8 mouse cellular contexts compared by ENCODE assay signal in the genomic region with DNA sequence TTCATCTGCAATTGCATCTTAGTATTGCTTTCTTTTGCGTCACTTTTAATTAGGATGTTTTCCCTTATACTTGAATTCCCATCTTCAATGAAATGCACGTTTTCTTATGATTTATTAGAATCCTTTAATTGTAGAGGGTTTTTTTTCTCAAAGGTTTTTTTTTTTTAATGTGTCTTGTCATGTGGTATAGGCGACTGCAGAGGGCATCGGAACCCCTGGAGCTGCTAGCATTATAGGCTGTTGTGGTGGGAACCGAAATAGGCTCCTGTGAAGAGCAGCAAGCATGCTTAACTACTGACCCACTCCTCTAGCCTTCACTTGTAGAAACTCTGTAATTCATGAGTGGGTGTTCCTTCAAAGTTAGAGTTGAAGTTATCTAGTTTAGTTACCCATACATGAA. TPM values are rescaled to one million over a fixed set of nuclear protein-coding genes. Genes with fewer than 3 reads are reported as not detected.
A peak's percentile ranks its signal among the peaks of the same experiment; 100 is the strongest.
DNase-seq lines count a peak whose midpoint lies in the region; ATAC-seq lines count a peak whose summit lies in the region.

No protein-coding gene starts in this region.

- 19% methylated on average over 5 of the region's 5 CpGs for WGBS in heart, embryonic 11.5 days (ENCODE audit: insufficient replicate concordance)
- WGBS in forebrain, embryonic 16.5 days: 9% methylated on average over 5 of the region's 5 CpGs
- 9% methylated on average over 5 of the region's 5 CpGs for WGBS in macrophage (ENCODE audit: missing documents)

- peaks cover 19% of the 10 kb centered on the region for H3K4me1 ChIP-seq in heart, embryonic 11.5 days (ENCODE audit: control insufficient read depth, insufficient read depth, low read length)
- peaks cover 24% of the 10 kb centered on the region for H3K4me1 ChIP-seq in forebrain, embryonic 16.5 days (replicated peaks; ENCODE audit: control insufficient read depth, insufficient read depth, low read length)

- H3K36me3 ChIP-seq in heart, embryonic 11.5 days (ENCODE audit: control insufficient read depth, insufficient read depth, low read length): no peaks in the 10 kb centered on the region
- H3K36me3 ChIP-seq in forebrain, embryonic 16.5 days (ENCODE audit: control insufficient read depth, insufficient read depth): no peaks in the 10 kb centered on the region; the same call in 1 of the 2 replicates
- 0 out of 2 replicates have a peak, but pooled peaks cover 1% of the 10 kb centered on the region for H3K36me3 ChIP-seq in macrophage (ENCODE audit: inconsistent target)

- H3K9ac ChIP-seq in heart, embryonic 11.5 days (ENCODE audit: low read depth, low read length): no peak overlapping the region; the same call in 1 of the 2 replicates
- H3K9ac ChIP-seq in forebrain, embryonic 16.5 days (replicated peaks; ENCODE audit: low read depth, low read length): peak overlapping the region; percentile 13; the same call in 1 of the 2 replicates

- no peak for ATAC-seq in heart, embryonic 11.5 days (replicated peaks; ENCODE audit: insufficient number of reproducible peaks, low FRiP score, low TSS enrichment)
- no peak for ATAC-seq in forebrain, embryonic 16.5 days
- ATAC-seq in activated CD4-positive, CD25-positive, alpha-beta regulatory T cell, adult 4 months: no peak

- H3K4me3 ChIP-seq in heart, embryonic 11.5 days (ENCODE audit: low read depth, low read length): peak overlapping the region; percentile 99
- H3K4me3 ChIP-seq in forebrain, embryonic 16.5 days (replicated peaks; ENCODE audit: low read length): peak overlapping the region; percentile 100
- H3K4me3 ChIP-seq in macrophage (ENCODE audit: inconsistent target): peak overlapping the region; percentile 76

- no peaks in the 10 kb centered on the region for H3K9me3 ChIP-seq in heart, embryonic 11.5 days (replicated peaks; ENCODE audit: control insufficient read depth, low read length)
- H3K9me3 ChIP-seq in forebrain, embryonic 16.5 days (ENCODE audit: control insufficient read depth, low read length): no peaks in the 10 kb centered on the region

- H3K4me2 ChIP-seq in heart, embryonic 11.5 days: peak overlapping the region; percentile 70
- peak overlapping the region; percentile 56 for H3K4me2 ChIP-seq in forebrain, embryonic 16.5 days (ENCODE audit: low read length)

- peaks cover 51% of the 10 kb centered on the region for H3K79me2 ChIP-seq in macrophage (ENCODE audit: inconsistent target)

- DNase-seq in heart, postnatal 4 days: no peak
- peak; percentile 32 for DNase-seq in ES-CJ7 (ENCODE audit: low read depth, low spot score)
- no peak for DNase-seq in ovary, postnatal 10 days (ENCODE audit: low spot score)
- no peak for DNase-seq in adrenal gland, postnatal 25 days

- no peaks in the 10 kb centered on the region for H3K27me3 ChIP-seq in heart, embryonic 11.5 days (ENCODE audit: control insufficient read depth, insufficient read depth, low read length)
- no peaks in the 10 kb centered on the region for H3K27me3 ChIP-seq in forebrain, embryonic 16.5 days (replicated peaks; ENCODE audit: control insufficient read depth, insufficient read depth, low read length)

- H3K27ac ChIP-seq in heart, embryonic 11.5 days (ENCODE audit: low read depth, low read length): peak overlapping the region; percentile 98; the same call in 1 of the 2 replicates
- no peak overlapping the region for H3K27ac ChIP-seq in forebrain, embryonic 16.5 days (ENCODE audit: low read length)
- peak overlapping the region; percentile 68 for H3K27ac ChIP-seq in macrophage

RNA-seq across cellular contexts. Expression of a gene that starts 1.1 kb away (rescaled TPM):
- 124 and 133 TPM in 2 replicates for polyA plus RNA-seq in heart, embryonic 11.5 days (2014; fragmentation: Nextera tagmentation; extraction: Ambion mirVana)
- 100 to 1,000 TPM; 105 to 107 TPM for total RNA-seq in heart, postnatal 4 days (2021)
- 102 and 118 TPM in 2 replicates for polyA plus RNA-seq in forebrain, embryonic 16.5 days (2015; fragmentation: Nextera tagmentation; extraction: Ambion mirVana)
- 100 to 1,000 TPM; 171 to 445 (median 317) TPM for total RNA-seq in macrophage (2018; cell fraction: chromatin; rRNA removed)
- total RNA-seq in macrophage (2018; cell fraction: cytosol; rRNA removed): 100 to 1,000 TPM; 107 to 183 (median 142) TPM
- total RNA-seq in macrophage (2018; cell fraction: nucleus; rRNA removed): 100 to 1,000 TPM; 158 to 335 (median 244) TPM
- polyA plus RNA-seq in macrophage (2018): 124 to 188 TPM (median 130 TPM) in 3 replicates
- 10 to 100 TPM; 45.6 to 46.8 TPM for polyA plus RNA-seq in activated CD4-positive, CD25-positive, alpha-beta regulatory T cell, adult 4 months (2017; shearing (Covaris generic))
- 98.6 and 103 TPM in 2 replicates for total RNA-seq in adrenal gland, postnatal 25 days (2021)

RNA-seq across cellular contexts. Expression of a gene that starts 22.0 kb away (rescaled TPM):
- polyA plus RNA-seq in heart, embryonic 11.5 days (2014; fragmentation: Nextera tagmentation; extraction: Ambion mirVana): 160 and 172 TPM in 2 replicates
- 10 to 100 TPM; 88.0 to 93.6 TPM for total RNA-seq in heart, postnatal 4 days (2021)
- polyA plus RNA-seq in forebrain, embryonic 16.5 days (2015; fragmentation: Nextera tagmentation; extraction: Ambion mirVana): 206 and 214 TPM in 2 replicates
- 100 to 1,000 TPM in 15 of 26 experiments, 10 to 100 TPM in 11; 45.5 to 199 (median 114) TPM for total RNA-seq in macrophage (2018; cell fraction: chromatin; rRNA removed)
- total RNA-seq in macrophage (2018; cell fraction: cytosol; rRNA removed): 10 to 100 TPM; 19.8 to 39.3 (median 29.5) TPM
- 100 to 1,000 TPM in 7 of 26 experiments, 10 to 100 TPM in 19; 58.4 to 165 (median 76.7) TPM for total RNA-seq in macrophage (2018; cell fraction: nucleus; rRNA removed)
- 35.0 to 52.9 TPM (median 40.1 TPM) in 3 replicates for polyA plus RNA-seq in macrophage (2018)
- polyA plus RNA-seq in activated CD4-positive, CD25-positive, alpha-beta regulatory T cell, adult 4 months (2017; shearing (Covaris generic)): 100 to 1,000 TPM; 152 to 189 TPM
- total RNA-seq in adrenal gland, postnatal 25 days (2021): 94.9 and 99.8 TPM in 2 replicates

RNA-seq across cellular contexts. Expression of a gene that starts 47.5 kb away (rescaled TPM):
- not detected in 2 replicates for polyA plus RNA-seq in heart, embryonic 11.5 days (2014; fragmentation: Nextera tagmentation; extraction: Ambion mirVana)
- total RNA-seq in heart, postnatal 4 days (2021): not detected
- not detected in 2 replicates for polyA plus RNA-seq in forebrain, embryonic 16.5 days (2015; fragmentation: Nextera tagmentation; extraction: Ambion mirVana)
- total RNA-seq in macrophage (2018; cell fraction: chromatin; rRNA removed): not detected
- total RNA-seq in macrophage (2018; cell fraction: cytosol; rRNA removed): not detected
- total RNA-seq in macrophage (2018; cell fraction: nucleus; rRNA removed): not detected
- not detected in 3 replicates for polyA plus RNA-seq in macrophage (2018)
- polyA plus RNA-seq in activated CD4-positive, CD25-positive, alpha-beta regulatory T cell, adult 4 months (2017; shearing (Covaris generic)): not detected
- not detected in 2 replicates for total RNA-seq in adrenal gland, postnatal 25 days (2021)
